Mouse (Mus musculus): ENCODE results near the gene Utrn. TPM values are rescaled to one million over a fixed set of nuclear protein-coding genes. Genes with fewer than 3 reads are reported as not detected.

The Utrn gene
- polyA plus RNA-seq, 1 experiment: 33.5 TPM

- H3K4me1 ChIP-seq (ENCODE audit: control insufficient read depth, insufficient read depth, low read length): no peaks in the 10 kb centered on the region
- peak in 1 of 2 experiments; percentile 9 for DNase-seq
- no peaks in the 10 kb centered on the region for H3K27me3 ChIP-seq (ENCODE audit: control insufficient read depth, insufficient read depth, low read length)
- no peak overlapping the region for H3K4me3 ChIP-seq (replicated peaks; ENCODE audit: insufficient read depth, low read depth, low read length)
- H3K27ac ChIP-seq (ENCODE audit: insufficient read depth, low read length): no peak overlapping the region
- TF ChIP-seq POLR2A (IDR thresholded peaks at IDR 0.05; ENCODE audit: borderline replicate concordance, insufficient read depth, low read length) (no peak), CTCF (IDR thresholded peaks at IDR 0.05; ENCODE audit: borderline replicate concordance, insufficient read depth, low read depth, low read length) (no peak)
- WGBS: 14% methylated on average over 8 of the region's 8 CpGs
Measured at GRCm38 (mm10) chr10:12426866-12427265, 442.3 kb downstream of the Utrn start.

- no peaks in the 10 kb centered on the region for H3K27me3 ChIP-seq (ENCODE audit: control insufficient read depth, insufficient read depth, low read length)
- no peak for DNase-seq
- no peaks in the 10 kb centered on the region for H3K4me1 ChIP-seq (ENCODE audit: control insufficient read depth, insufficient read depth, low read length)
- TF ChIP-seq POLR2A (IDR thresholded peaks at IDR 0.05; ENCODE audit: borderline replicate concordance, insufficient read depth, low read length): no peak
- TF ChIP-seq CTCF (IDR thresholded peaks at IDR 0.05; ENCODE audit: borderline replicate concordance, insufficient read depth, low read depth, low read length): no peak
- H3K4me3 ChIP-seq (replicated peaks; ENCODE audit: insufficient read depth, low read depth, low read length): no peak overlapping the region
- WGBS: 85% methylated on average over 2 of the region's 2 CpGs
- H3K27ac ChIP-seq (ENCODE audit: insufficient read depth, low read length): no peak overlapping the region
Measured at GRCm38 (mm10) chr10:12424944-12425343, 444.2 kb downstream of the Utrn start.

GRCm38 (mm10) chr10:12423994-12424725, 445.0 kb downstream of the Utrn start:
- TF ChIP-seq POLR2A (IDR thresholded peaks at IDR 0.05; ENCODE audit: borderline replicate concordance, insufficient read depth, low read length): no peak
- no peak for TF ChIP-seq CTCF (IDR thresholded peaks at IDR 0.05; ENCODE audit: borderline replicate concordance, insufficient read depth, low read depth, low read length)
- DNase-seq: no peak
- Histone ChIP-seq H3K4me1 (ENCODE audit: control insufficient read depth, insufficient read depth, low read length) (no peaks in the 10 kb centered on the region), H3K4me3 (replicated peaks; ENCODE audit: insufficient read depth, low read depth, low read length) (no peak overlapping the region), H3K27me3 (ENCODE audit: control insufficient read depth, insufficient read depth, low read length) (no peaks in the 10 kb centered on the region), H3K27ac (ENCODE audit: insufficient read depth, low read length) (no peak overlapping the region)
- WGBS: 86% methylated on average over 7 of the region's 7 CpGs

- H3K27ac ChIP-seq (ENCODE audit: insufficient read depth, low read length): no peak overlapping the region
- no peaks in the 10 kb centered on the region for H3K4me1 ChIP-seq (ENCODE audit: control insufficient read depth, insufficient read depth, low read length)
- no peaks in the 10 kb centered on the region for H3K27me3 ChIP-seq (ENCODE audit: control insufficient read depth, insufficient read depth, low read length)
- H3K4me3 ChIP-seq (replicated peaks; ENCODE audit: insufficient read depth, low read depth, low read length): no peak overlapping the region
- TF ChIP-seq POLR2A (IDR thresholded peaks at IDR 0.05; ENCODE audit: borderline replicate concordance, insufficient read depth, low read length) (no peak), CTCF (IDR thresholded peaks at IDR 0.05; ENCODE audit: borderline replicate concordance, insufficient read depth, low read depth, low read length) (no peak)
- DNase-seq: no peak
- 93% methylated on average over 3 of the region's 3 CpGs for WGBS
Measured at GRCm38 (mm10) chr10:12414967-12415366, 454.2 kb downstream of the Utrn start.

GRCm38 (mm10) chr10:12406338-12407110, 462.6 kb downstream of the Utrn start:
- TF ChIP-seq CTCF (IDR thresholded peaks at IDR 0.05; ENCODE audit: borderline replicate concordance, insufficient read depth, low read depth, low read length): no peak
- no peak for TF ChIP-seq POLR2A (IDR thresholded peaks at IDR 0.05; ENCODE audit: borderline replicate concordance, insufficient read depth, low read length)
- Histone ChIP-seq H3K4me3 (replicated peaks; ENCODE audit: insufficient read depth, low read depth, low read length) (no peak overlapping the region), H3K27ac (ENCODE audit: insufficient read depth, low read length) (no peak overlapping the region), H3K4me1 (ENCODE audit: control insufficient read depth, insufficient read depth, low read length) (no peaks in the 10 kb centered on the region), H3K27me3 (ENCODE audit: control insufficient read depth, insufficient read depth, low read length) (no peaks in the 10 kb centered on the region)
- no peak for DNase-seq
- 89% methylated on average over 12 of the region's 12 CpGs for WGBS

GRCm38 (mm10) chr10:12399450-12399849, 469.7 kb downstream of the Utrn start:
- no peak overlapping the region for H3K27ac ChIP-seq (ENCODE audit: insufficient read depth, low read length)
- TF ChIP-seq CTCF (IDR thresholded peaks at IDR 0.05; ENCODE audit: borderline replicate concordance, insufficient read depth, low read depth, low read length) (no peak), POLR2A (IDR thresholded peaks at IDR 0.05; ENCODE audit: borderline replicate concordance, insufficient read depth, low read length) (no peak)
- 66% methylated on average over 2 of the region's 2 CpGs for WGBS
- H3K4me3 ChIP-seq (replicated peaks; ENCODE audit: insufficient read depth, low read depth, low read length): no peak overlapping the region
- H3K4me1 ChIP-seq (ENCODE audit: control insufficient read depth, insufficient read depth, low read length): no peaks in the 10 kb centered on the region
- no peaks in the 10 kb centered on the region for H3K27me3 ChIP-seq (ENCODE audit: control insufficient read depth, insufficient read depth, low read length)
- no peak for DNase-seq

- WGBS: 96% methylated on average over 1 of the region's 1 CpGs
- no peak overlapping the region for H3K4me3 ChIP-seq (replicated peaks; ENCODE audit: insufficient read depth, low read depth, low read length)
- no peak for TF ChIP-seq POLR2A (IDR thresholded peaks at IDR 0.05; ENCODE audit: borderline replicate concordance, insufficient read depth, low read length)
- no peak for TF ChIP-seq CTCF (IDR thresholded peaks at IDR 0.05; ENCODE audit: borderline replicate concordance, insufficient read depth, low read depth, low read length)
- H3K4me1 ChIP-seq (ENCODE audit: control insufficient read depth, insufficient read depth, low read length): no peaks in the 10 kb centered on the region
- H3K27ac ChIP-seq (ENCODE audit: insufficient read depth, low read length): no peak overlapping the region
- H3K27me3 ChIP-seq (ENCODE audit: control insufficient read depth, insufficient read depth, low read length): no peaks in the 10 kb centered on the region
- DNase-seq: no peak
Measured at GRCm38 (mm10) chr10:12380139-12380538, 489.0 kb downstream of the Utrn start.

- 98% methylated on average over 1 of the region's 1 CpGs for WGBS
- no peak for TF ChIP-seq CTCF (IDR thresholded peaks at IDR 0.05; ENCODE audit: borderline replicate concordance, insufficient read depth, low read depth, low read length)
- TF ChIP-seq POLR2A (IDR thresholded peaks at IDR 0.05; ENCODE audit: borderline replicate concordance, insufficient read depth, low read length): no peak
- no peaks in the 10 kb centered on the region for H3K4me1 ChIP-seq (ENCODE audit: control insufficient read depth, insufficient read depth, low read length)
- H3K27me3 ChIP-seq (ENCODE audit: control insufficient read depth, insufficient read depth, low read length): no peaks in the 10 kb centered on the region
- DNase-seq: no peak
- H3K27ac ChIP-seq (ENCODE audit: insufficient read depth, low read length): no peak overlapping the region
- no peak overlapping the region for H3K4me3 ChIP-seq (replicated peaks; ENCODE audit: insufficient read depth, low read depth, low read length)
Measured at GRCm38 (mm10) chr10:12379123-12379522, 490.0 kb downstream of the Utrn start.
